Mouse (Mus musculus) gastrocnemius, adult 8-10 months (tissue): ENCODE measurements around the gene Acoxl. TPM values are rescaled to one million over a fixed set of nuclear protein-coding genes. Genes with fewer than 3 reads are reported as not detected.

Experiments
- DNase-seq, 2 experiments: peaks; one replicate each; pipeline ENCODE4 v3.0.0; 2022; ENCODE audit warnings: low spot score in 2 of 2
- total RNA-seq, 4 experiments: library from RNA; stranded (reverse); gene quantifications; 2 replicates each; pipeline ENCODE4 v1.2.4; 2022

Gene Acoxl
- total RNA-seq, 4 experiments from 2014 or later, result 0.10 to 0.13 TPM; not detected in 2

DNA sequence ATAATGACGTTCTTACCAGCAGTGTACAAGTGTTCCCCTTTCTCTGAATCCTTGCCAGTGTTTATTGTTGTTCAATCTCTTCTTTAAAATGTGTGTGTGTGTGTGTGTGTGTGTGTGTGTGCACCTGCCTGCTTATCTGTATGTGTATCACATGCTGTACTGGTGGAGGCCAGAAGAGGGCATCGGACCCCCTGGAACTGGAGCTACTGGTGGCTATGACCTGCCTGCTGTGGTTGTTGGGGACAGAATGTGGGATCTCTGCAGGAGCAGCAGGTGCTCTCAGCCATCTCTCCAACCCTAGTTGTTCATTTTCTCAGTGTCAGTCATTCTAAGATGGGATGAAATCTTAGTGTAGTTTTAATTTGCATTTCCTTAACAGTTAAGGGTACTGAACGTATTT, 98.4 kb downstream of the Acoxl start:
- no peak for DNase-seq

- no peak for DNase-seq
Measured at GRCm38 (mm10) chr2:127939206-127939605, 100.5 kb downstream of the Acoxl start.

- no peak for DNase-seq
Measured at GRCm38 (mm10) chr2:127960579-127960978, 121.9 kb downstream of the Acoxl start.

DNA sequence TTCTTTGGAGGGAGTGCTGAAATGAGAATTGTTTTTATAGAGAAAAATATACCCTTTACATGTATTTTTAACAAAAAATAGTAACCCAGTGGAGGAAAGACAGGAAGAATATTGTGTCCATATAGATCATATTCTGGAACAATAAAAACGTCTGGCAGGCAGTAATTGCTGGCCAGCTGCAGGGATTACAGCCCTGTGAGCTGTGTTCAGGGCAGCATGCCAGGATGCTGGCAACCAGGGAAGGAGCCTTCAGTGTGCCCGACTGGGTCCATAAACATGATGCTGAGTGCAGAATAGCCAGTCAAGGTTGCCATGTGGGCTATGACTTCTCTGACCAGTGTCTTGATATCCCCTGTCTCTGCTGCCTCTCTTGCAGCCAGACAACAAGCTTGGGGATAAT, 122.5 kb downstream of the Acoxl start:
- DNase-seq, result peak in 1 of 2 experiments; percentile 14

GRCm38 (mm10) chr2:127961802-127962433, 123.2 kb downstream of the Acoxl start:
- DNase-seq, result peak; percentile 12 to 18

GRCm38 (mm10) chr2:127968944-127969343, 130.3 kb downstream of the Acoxl start:
- no peak for DNase-seq

GRCm38 (mm10) chr2:127976276-127976675, 137.6 kb downstream of the Acoxl start:
- no peak for DNase-seq

DNA sequence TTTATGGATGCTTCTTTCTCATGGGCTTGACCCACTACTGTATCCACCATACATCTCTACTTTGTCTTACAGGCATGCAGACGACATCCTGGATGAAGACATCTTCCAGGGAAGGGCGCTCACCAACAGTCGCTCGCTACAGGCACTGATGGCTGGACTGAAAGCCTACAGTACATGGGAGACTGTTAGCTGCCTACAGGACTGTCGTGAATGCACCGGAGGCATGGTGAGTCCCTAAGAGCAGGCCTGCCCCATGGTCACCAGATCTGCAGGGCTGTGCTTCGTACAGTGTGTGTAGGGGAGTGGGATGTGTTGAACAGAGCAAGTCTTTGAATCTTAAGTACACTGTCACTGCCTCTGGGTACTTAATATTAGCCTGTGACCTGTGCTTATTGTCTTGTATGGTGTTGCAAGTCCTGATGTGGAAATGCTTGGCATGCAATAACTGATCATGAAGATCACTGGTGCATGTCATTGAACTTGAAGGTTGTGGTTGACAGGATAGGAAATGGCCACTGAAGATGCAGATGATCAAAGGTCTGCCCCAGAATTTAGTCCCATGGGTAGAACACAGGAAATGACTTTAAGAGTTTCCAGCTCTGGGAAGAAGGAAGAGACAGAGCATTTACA, 140.0 kb downstream of the Acoxl start:
- no peak for DNase-seq

DNA sequence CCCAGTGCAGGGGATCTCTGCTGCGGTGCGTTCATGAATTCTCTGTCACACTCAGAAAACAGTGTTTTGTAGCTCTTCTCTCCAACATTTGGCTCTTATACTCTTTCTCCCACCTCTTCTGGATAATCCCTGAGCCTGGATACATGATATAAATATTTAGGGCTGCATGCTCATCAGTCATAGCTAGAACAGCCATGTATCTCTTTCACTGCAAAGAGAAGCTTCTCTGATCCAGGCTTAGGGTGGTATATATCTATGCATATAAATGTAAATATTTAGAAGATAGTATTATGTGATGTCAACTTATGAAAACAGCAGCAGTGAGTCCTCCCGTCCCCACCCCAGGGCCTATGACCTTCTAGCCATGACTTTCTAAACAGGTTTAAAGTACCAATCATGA, 143.9 kb downstream of the Acoxl start:
- DNase-seq, result no peak

DNA sequence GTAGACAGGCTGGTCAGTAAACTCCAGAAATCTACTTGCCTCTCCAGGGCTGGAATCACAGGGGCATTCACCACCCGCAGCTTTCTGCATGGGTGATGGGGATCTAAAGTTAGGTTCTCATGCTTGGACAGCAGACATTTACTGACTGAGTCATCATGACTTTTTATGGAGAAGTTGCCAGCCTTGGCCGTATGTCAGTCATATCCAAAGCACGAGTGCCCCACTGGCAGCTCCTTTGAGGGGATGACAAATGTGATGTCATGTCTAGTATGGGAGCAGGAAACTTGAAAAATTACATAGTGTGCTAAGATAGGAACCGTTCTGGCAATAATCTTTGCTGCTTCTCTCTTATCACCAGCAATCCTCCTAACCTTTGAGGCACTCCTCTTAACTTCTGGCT, 144.6 kb downstream of the Acoxl start:
- no peak for DNase-seq

DNA sequence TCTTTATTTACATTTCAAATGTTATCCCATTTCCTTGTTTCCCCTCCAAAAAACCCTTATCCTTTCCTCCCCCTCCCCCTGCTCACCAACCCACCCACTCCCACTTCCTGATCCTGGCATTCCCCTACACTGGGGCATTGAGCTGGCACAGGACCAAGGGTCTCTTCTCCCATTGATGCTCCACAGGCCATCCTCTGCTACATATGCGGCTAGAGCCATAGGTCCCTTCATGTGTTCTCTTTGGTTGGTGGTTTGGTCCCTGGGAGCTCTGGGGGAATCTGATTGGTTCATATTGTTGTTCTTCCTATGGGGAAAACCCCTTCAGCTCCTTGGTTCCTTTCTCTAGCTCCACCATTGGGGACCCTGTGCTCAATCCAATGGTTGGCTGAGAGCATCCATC, 145.3 kb downstream of the Acoxl start:
- DNase-seq, result no peak

DNA sequence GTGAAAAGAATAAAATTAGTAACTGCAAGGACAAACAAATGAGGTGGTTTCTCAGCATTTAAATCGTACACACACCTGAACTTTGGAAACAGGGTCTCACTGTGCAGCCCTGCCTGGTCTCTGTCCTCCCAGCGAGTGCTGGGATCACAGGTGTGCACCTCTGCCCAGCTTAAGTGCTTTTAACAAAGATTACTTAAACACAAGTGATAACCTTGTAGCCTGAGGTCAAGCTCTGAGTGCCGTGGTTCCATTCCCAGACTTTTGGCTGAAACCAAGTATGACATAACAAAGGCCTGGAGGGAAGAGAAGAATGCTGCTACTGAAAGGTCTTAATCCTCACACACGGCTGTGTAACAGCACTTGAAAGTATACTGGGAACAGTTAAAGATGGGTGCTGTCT, 149.0 kb downstream of the Acoxl start:
- DNase-seq, result no peak

- DNase-seq, result peak in 1 of 2 experiments; percentile 10
Measured at GRCm38 (mm10) chr2:127990856-127991479, 152.3 kb downstream of the Acoxl start.

- no peak for DNase-seq
Measured at GRCm38 (mm10) chr2:127991656-127992055, 153.0 kb downstream of the Acoxl start.

GRCm38 (mm10) chr2:128008662-128009423, 170.2 kb downstream of the Acoxl start:
- no peak for DNase-seq

- DNase-seq, result no peak
Measured at GRCm38 (mm10) chr2:128014613-128015012, 175.9 kb downstream of the Acoxl start.

DNA sequence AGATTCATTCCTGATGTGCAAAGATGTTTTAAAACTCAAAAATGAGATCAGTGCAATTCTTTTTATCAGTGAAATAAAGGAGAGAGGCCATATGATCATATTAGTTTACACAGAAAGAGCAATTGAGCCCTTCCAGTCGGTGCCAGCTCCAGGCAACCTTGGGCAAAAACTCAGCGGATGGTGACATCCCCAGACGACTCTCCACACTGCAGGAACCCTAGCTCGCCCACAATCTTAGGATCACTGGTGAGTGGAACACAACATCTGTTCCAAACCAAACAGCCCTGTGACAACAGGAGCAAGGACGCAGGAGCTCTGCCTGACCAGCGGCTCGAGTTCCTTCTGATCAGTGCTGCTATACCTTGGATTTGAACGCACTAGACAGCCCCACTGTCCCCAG, 176.9 kb downstream of the Acoxl start:
- DNase-seq, result no peak

GRCm38 (mm10) chr2:128020039-128020907, 181.6 kb downstream of the Acoxl start:
- no peak for DNase-seq

DNA sequence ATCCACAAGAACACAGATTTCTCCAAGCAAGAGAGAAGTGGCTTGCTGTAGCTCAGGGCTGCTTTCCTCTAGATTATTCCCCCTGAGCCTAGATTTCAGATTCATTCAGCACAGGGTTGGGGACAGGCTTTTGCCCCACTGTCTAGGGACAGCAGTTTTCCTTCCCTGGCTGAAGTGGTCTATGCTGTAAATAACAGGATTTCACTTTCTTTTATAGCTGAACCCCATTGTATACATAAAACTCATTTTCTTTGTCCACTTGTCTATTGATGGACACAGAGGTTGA, 182.2 kb downstream of the Acoxl start:
- no peak for DNase-seq

DNA sequence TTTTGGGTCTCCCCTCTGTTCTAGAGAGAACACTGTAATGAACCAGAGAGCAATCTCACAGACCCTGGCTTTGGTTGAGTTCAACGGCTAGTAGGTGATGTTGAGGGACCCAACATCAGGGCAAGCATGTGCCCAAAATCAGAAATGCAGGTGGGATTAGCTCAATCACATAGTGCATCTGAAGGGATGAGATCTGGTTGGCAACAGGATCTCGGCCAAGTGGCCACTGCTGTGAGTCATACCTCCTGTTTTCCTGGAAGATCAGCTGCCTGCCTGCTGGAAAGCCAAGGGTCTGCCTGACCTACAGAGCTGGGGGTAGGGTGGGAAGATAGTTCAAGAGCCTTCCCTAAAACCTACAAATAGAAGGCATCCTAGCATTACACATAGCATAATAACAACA, 185.2 kb downstream of the Acoxl start:
- DNase-seq, result no peak

GRCm38 (mm10) chr2:128027696-128028095, 189.0 kb downstream of the Acoxl start:
- no peak for DNase-seq
